Mouse (Mus musculus): ENCODE data around the gene Gm12845. TPM values are rescaled to one million over a fixed set of nuclear protein-coding genes. Genes with fewer than 3 reads are reported as not detected.

The Gm12845 gene
- total RNA-seq, 2 experiments from 2014 or later = not detected

Other genes starting within 250 kb of the Gm12845 start
- gene Rnf220, start 227.4 kb upstream of the Gm12845 start, total RNA-seq (2021) = 10 to 100 TPM; 48.0 to 54.5 TPM
- gene Eri3, start 174.0 kb upstream of the Gm12845 start, total RNA-seq (2021) = 10 to 100 TPM; 73.6 to 80.3 TPM
- gene Dmap1, start 42.1 kb upstream of the Gm12845 start, total RNA-seq (2021) = 10 to 100 TPM; 18.8 to 22.7 TPM
- not detected for gene Klf17, start 41.2 kb downstream of the Gm12845 start, total RNA-seq (2021)
- gene Slc6a9, start 110.1 kb downstream of the Gm12845 start, total RNA-seq (2021) = 1 to 10 TPM; 5.6 to 6.7 TPM
- under 1 TPM; 0.70 to 0.81 TPM for gene Ccdc24, start 148.1 kb downstream of the Gm12845 start, total RNA-seq (2021)
- gene B4galt2, start 159.1 kb downstream of the Gm12845 start, total RNA-seq (2021) = 10 to 100 TPM; 12.3 to 15.0 TPM
- 10 to 100 TPM; 60.6 to 74.5 TPM for gene Atp6v0b, start 162.9 kb downstream of the Gm12845 start, total RNA-seq (2021)
- 1 to 10 TPM; 3.1 to 3.3 TPM for gene Dph2, start 167.6 kb downstream of the Gm12845 start, total RNA-seq (2021)
- gene Ipo13, start 190.6 kb downstream of the Gm12845 start, total RNA-seq (2021) = 100 to 1,000 TPM; 146 to 154 TPM
- gene Artn, start 205.4 kb downstream of the Gm12845 start, total RNA-seq (2021) = 1 to 10 TPM in 1 of 2 experiments, under 1 TPM in 1; 0.68 to 1.1 TPM

All from gastrocnemius, postnatal 10 days (tissue).